In the genomic region with DNA sequence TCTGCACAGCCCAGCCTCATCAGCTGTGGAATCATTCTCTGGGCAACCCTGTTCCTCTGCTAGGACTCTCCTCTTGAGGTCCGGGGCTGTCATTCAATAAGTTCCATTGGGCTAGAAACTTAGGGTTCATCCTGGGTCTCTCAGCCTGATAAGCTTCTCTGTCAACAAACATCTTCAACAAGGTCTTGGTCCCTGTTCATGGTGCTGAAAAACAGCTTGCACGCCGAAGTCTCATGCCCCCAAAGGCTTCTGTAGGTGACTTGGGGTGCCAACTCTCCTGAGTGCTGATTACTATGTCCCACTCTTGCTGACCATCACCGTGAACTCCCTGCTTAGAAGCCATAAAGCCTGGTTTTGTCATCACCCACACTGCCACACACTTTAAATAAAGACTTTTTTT, we compare ENCODE assay signal across 34 mouse cellular contexts.
"Had no signal": no experiment of that assay in that cellular context is flagged by ENCODE, and none has a peak within 500 bp of the region (broad histone marks: within the 10 kb centered on the region; RNA-seq: fewer than 3 reads in every experiment).

No protein-coding gene starts in this region.

- H3K9ac ChIP-seq: heart, embryonic 12.5 days; heart, embryonic 13.5 days; heart, embryonic 15.5 days; hindbrain, embryonic 12.5 days; hindbrain, embryonic 13.5 days; hindbrain, embryonic 14.5 days; hindbrain, embryonic 15.5 days; intestine, embryonic 15.5 days; kidney, embryonic 15.5 days had no signal

- DNase-seq: heart, postnatal 10 days; heart, postnatal 14 days; heart, postnatal 36 days; heart, postnatal 4 days; kidney, adult 11 months; kidney, adult 18-20 months; kidney, adult 2 months; kidney, adult 8-10 months; kidney, adult 9 months; kidney, postnatal 10 days; kidney, postnatal 14 days; kidney, postnatal 25 days; kidney, postnatal 36 days; kidney, postnatal 4 days; layer of hippocampus, adult 9-11 months; layer of hippocampus, postnatal 36 days had no signal

- H3K9me3 ChIP-seq: heart, embryonic 12.5 days; heart, embryonic 13.5 days; heart, embryonic 15.5 days; hindbrain, embryonic 10.5 days; hindbrain, embryonic 12.5 days; hindbrain, embryonic 13.5 days; hindbrain, embryonic 15.5 days; intestine, embryonic 15.5 days; kidney, embryonic 15.5 days had no signal

- H3K27ac ChIP-seq: heart, embryonic 13.5 days; heart, embryonic 15.5 days; hindbrain, embryonic 10.5 days; hindbrain, embryonic 12.5 days; hindbrain, embryonic 13.5 days; hindbrain, embryonic 14.5 days; hindbrain, embryonic 15.5 days; intestine, embryonic 15.5 days; kidney, embryonic 15.5 days; kidney, postnatal 0 days; layer of hippocampus, adult 2 months; left cerebral cortex, adult 2 months had no signal

- H3K4me3 ChIP-seq: heart, embryonic 12.5 days; heart, embryonic 13.5 days; heart, embryonic 15.5 days; hindbrain, embryonic 10.5 days; hindbrain, embryonic 12.5 days; hindbrain, embryonic 13.5 days; hindbrain, embryonic 15.5 days; intestine, embryonic 15.5 days; kidney, embryonic 15.5 days; layer of hippocampus, adult 2 months; left cerebral cortex, adult 2 months had no signal

- ATAC-seq: hindbrain, embryonic 16.5 days; inflammation-experienced regulatory T-cells, adult 6 months; intestine, embryonic 15.5 days; intestine, embryonic 16.5 days; intestine, postnatal 0 days had no signal

- H3K4me2 ChIP-seq: heart, embryonic 11.5 days; heart, embryonic 12.5 days; heart, embryonic 13.5 days; heart, embryonic 15.5 days; hindbrain, embryonic 12.5 days; hindbrain, embryonic 13.5 days; hindbrain, embryonic 14.5 days; hindbrain, embryonic 15.5 days; intestine, embryonic 15.5 days; kidney, embryonic 15.5 days had no signal

- H3K36me3 ChIP-seq: heart, embryonic 12.5 days; heart, embryonic 13.5 days; heart, embryonic 15.5 days; hindbrain, embryonic 10.5 days; hindbrain, embryonic 12.5 days; hindbrain, embryonic 13.5 days; hindbrain, embryonic 15.5 days; intestine, embryonic 15.5 days; kidney, embryonic 15.5 days had no signal
